Mouse (Mus musculus) brown adipose tissue, adult 24 weeks (tissue): Measurements from ENCODE around the gene Nlrp9c. TPM values are rescaled to one million over a fixed set of nuclear protein-coding genes. Genes with fewer than 3 reads are reported as not detected.

Experiments used
- polyA plus RNA-seq: library from polyadenylated mRNA; stranded (reverse); fragments of >200 nt; gene quantifications from 2 replicates; pipeline ENCODE4 v1.2.4, GENCODE M21; 2012; ENCODE audit not compliant: missing spikeins, insufficient read depth, insufficient read length

Nlrp9c gene
- polyA plus RNA-seq, 1 experiment: not detected

Other genes with a start within 250 kb of the Nlrp9c start
- not detected in 2 replicates for gene Cyp2b9, start 230.3 kb downstream of the Nlrp9c start, polyA plus RNA-seq
- gene Vmn1r184, start 143.4 kb downstream of the Nlrp9c start, polyA plus RNA-seq: not detected in 2 replicates
- gene Cyp2a4, start 96.5 kb downstream of the Nlrp9c start, polyA plus RNA-seq: not detected in 2 replicates
- not detected in 2 replicates for gene Nlrp4a, start 31.4 kb upstream of the Nlrp9c start, polyA plus RNA-seq
- not detected in 2 replicates for gene Nlrp9a, start 131.3 kb upstream of the Nlrp9c start, polyA plus RNA-seq
- not detected in 2 replicates for gene Vmn1r185, start 214.8 kb upstream of the Nlrp9c start, polyA plus RNA-seq